Mouse (Mus musculus): Measurements from ENCODE around the gene Kif24.

- TF ChIP-seq CTCF (IDR thresholded peaks at IDR 0.05; ENCODE audit: low read depth, low read length) (no peak), GATA2 (IDR thresholded peaks at IDR 0.05; ENCODE audit: borderline replicate concordance, low read depth, low read length) (no peak)
Observed at GRCm38 (mm10) chr4:41470051-41470683, 5.5 kb upstream of the Kif24 start.

Data from G1E (cell line).